Mouse (Mus musculus): Measurements from ENCODE around the gene Sgsm2.

GRCm38 (mm10) chr11:74927236-74927725 is 30.4 kb upstream of the Sgsm2 start:
- no peak for TF ChIP-seq CTCF (IDR thresholded peaks at IDR 0.05; ENCODE audit: extremely low read depth, insufficient read depth, low read length)
- no peak for TF ChIP-seq POLR2A (IDR thresholded peaks at IDR 0.05; ENCODE audit: extremely low read depth, insufficient read depth, low read length)
